Comparison of ENCODE assay signal across 24 mouse cellular contexts in the genomic region with DNA sequence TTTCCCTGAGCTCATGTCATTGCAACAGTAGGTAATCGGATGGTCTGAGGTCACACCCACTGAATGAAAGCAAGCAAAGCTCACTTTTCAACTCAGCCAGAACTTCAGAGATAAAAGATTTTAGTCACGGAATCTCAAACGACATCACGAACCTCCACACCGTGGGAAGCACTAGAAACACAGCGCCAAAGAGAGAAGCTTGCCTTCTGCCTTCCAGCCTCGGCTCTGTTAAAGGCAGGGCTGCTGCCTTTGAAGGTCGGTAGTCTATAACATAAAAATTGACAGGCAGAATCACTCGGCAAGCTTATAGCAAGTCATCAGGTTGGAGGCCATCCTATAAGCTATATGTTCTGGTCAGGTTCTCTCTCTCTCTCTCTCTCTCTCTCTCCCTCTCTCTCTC.
"Had no signal": no experiment of that assay in that cellular context is flagged by ENCODE, and none has a peak within 500 bp of the region (broad histone marks: within the 10 kb centered on the region; RNA-seq: fewer than 3 reads in every experiment).

No protein-coding gene starts in this region.

- H3K4me1 ChIP-seq: hindbrain, embryonic 13.5 days; hindbrain, embryonic 15.5 days; limb, embryonic 15.5 days; liver, embryonic 12.5 days had no signal

- H3K27ac ChIP-seq: heart, adult 2 months; heart, embryonic 13.5 days; heart, embryonic 15.5 days; hindbrain, embryonic 13.5 days; hindbrain, embryonic 15.5 days; hindbrain, postnatal 0 days; kidney, embryonic 15.5 days; kidney, postnatal 0 days; limb, embryonic 13.5 days; limb, embryonic 15.5 days; liver, embryonic 12.5 days had no signal

- H3K4me2 ChIP-seq: heart, embryonic 11.5 days; heart, embryonic 13.5 days; heart, embryonic 15.5 days; hindbrain, embryonic 13.5 days; hindbrain, embryonic 15.5 days; kidney, embryonic 15.5 days; limb, embryonic 13.5 days; limb, embryonic 15.5 days; liver, embryonic 12.5 days had no signal

- ATAC-seq: hindbrain, postnatal 0 days; intestine, embryonic 16.5 days; liver, embryonic 12.5 days had no signal

- H3K27me3 ChIP-seq: heart, embryonic 13.5 days; heart, embryonic 15.5 days; hindbrain, embryonic 13.5 days; hindbrain, embryonic 15.5 days; kidney, embryonic 15.5 days; limb, embryonic 13.5 days; limb, embryonic 15.5 days; liver, embryonic 12.5 days had no signal

- H3K4me3 ChIP-seq: heart, adult 2 months; heart, embryonic 13.5 days; heart, embryonic 15.5 days; hindbrain, embryonic 13.5 days; hindbrain, embryonic 15.5 days; kidney, embryonic 15.5 days; limb, embryonic 13.5 days; limb, embryonic 15.5 days; liver, embryonic 12.5 days had no signal

- H3K9me3 ChIP-seq: heart, embryonic 13.5 days; heart, embryonic 15.5 days; hindbrain, embryonic 13.5 days; hindbrain, embryonic 15.5 days; kidney, embryonic 15.5 days; limb, embryonic 13.5 days; limb, embryonic 15.5 days; liver, embryonic 12.5 days had no signal

- H3K36me3 ChIP-seq: heart, embryonic 15.5 days; hindbrain, embryonic 13.5 days; hindbrain, embryonic 15.5 days; kidney, embryonic 15.5 days; limb, embryonic 15.5 days; liver, embryonic 12.5 days had no signal

- H3K9ac ChIP-seq: heart, embryonic 13.5 days; heart, embryonic 15.5 days; hindbrain, embryonic 13.5 days; hindbrain, embryonic 15.5 days; kidney, embryonic 15.5 days; limb, embryonic 13.5 days; limb, embryonic 15.5 days; liver, embryonic 12.5 days had no signal

- DNase-seq: gastrocnemius, postnatal 36 days; heart, adult 2 months; heart, postnatal 14 days; heart, postnatal 36 days; kidney, adult 11 months; kidney, adult 2 months; kidney, adult 9 months; kidney, postnatal 14 days; kidney, postnatal 36 days; layer of hippocampus, adult 9-11 months; layer of hippocampus, postnatal 36 days; left cerebral cortex, postnatal 4 days had no signal
